Mouse (Mus musculus): ENCODE data around the gene Haus4.

Gene Haus4

DNA sequence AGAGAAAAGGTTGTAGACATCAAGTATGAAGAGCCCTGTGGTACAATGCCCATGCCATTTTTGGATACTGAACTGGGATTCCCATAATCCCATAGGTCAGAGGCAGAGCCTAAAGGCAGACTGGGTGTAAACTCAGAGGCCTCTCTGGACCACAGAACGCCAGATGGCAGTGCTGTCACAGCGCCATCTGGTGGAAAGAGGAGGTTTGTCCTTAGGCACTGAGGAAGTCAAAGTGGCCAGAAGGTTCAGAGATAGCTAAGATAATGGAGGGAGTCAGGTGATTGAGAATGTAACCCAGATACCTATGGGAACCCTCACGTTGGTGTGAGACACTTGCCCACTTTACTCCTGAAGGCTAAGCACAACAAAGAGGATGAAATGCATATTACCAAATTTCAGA, 60.2 kb downstream of the Haus4 start:
- peak; percentile 72 for DNase-seq

- DNase-seq, result no peak
Measured at GRCm38 (mm10) chr14:54493236-54493635, 61.2 kb downstream of the Haus4 start.

DNA sequence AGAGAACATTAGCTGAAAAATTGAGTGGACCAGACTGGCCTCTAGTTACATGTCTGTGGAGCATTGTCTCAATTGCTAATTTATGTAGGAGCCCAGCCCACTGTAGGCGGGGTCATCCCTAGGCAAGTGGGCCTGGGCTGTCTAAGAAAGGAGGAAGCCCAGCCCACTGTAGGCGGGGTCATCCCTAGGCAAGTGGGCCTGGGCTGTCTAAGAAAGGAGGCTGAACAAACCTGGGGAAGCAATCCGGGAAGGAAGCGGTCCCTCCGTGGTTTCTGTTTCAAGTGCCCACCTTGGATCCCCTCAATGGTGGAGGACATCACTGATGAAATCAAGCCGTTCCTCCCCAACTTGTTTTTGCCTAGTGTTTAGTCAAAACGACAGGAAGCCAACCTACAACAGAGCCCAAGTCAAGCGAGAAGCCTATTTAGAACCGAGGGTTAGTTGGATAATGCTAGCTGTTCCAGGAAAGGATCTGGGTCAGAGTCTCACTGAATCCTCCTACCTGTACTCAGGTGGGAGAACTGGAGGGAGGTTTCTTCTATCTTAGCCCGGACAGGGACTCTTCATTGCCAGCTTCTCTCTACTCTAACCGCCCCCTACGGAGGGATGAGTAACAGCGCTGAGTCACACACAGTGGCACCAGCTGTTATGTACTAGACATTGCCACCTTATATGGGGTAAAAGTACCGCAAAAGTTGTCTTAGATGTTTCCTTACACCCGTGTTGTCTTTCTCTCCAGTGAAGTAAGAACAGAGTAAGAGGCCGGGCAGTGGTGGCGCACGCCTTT, 61.9 kb downstream of the Haus4 start:
- DNase-seq, result peak; percentile 67
